Mouse (Mus musculus) forebrain, embryonic 14.5 days (tissue): Measurements from ENCODE around the gene Mllt6. TPM values are rescaled to one million over a fixed set of nuclear protein-coding genes. Genes with fewer than 3 reads are reported as not detected.

Source experiments
- ATAC-seq: fragments of 200-750 bp; cut with Nextera tagmentation; 2 replicates; pipeline ENCODE4 v1.8.0; 2017; ENCODE audit warnings: mild to moderate bottlenecking, moderate library complexity
- DNase-seq: peaks from one replicate; pipeline ENCODE4 v3.0.0-alpha.2; 2015; ENCODE audit warnings: low spot score
- H3K27ac ChIP-seq: fragments of 300-500 bp; sonication (generic); 2 replicates; pipeline ENCODE4 v1.5.1; 2014; ENCODE audit warnings: low read depth, mild to moderate bottlenecking, control low read depth, low read length, moderate library complexity
- H3K27me3 ChIP-seq: fragments of 300-500 bp; sonication (generic); replicated peaks from 2 replicates; pipeline ENCODE4 v1.6.1; 2014; ENCODE audit warnings: low read length, control low read depth, mixed read lengths; ENCODE audit not compliant: control insufficient read depth, insufficient read depth
- H3K36me3 ChIP-seq: fragments of 300-500 bp; sonication (generic); 2 replicates; pipeline ENCODE4 v1.6.1; 2014; ENCODE audit warnings: low read length, control low read depth; ENCODE audit not compliant: control insufficient read depth, insufficient read depth
- H3K4me1 ChIP-seq: fragments of 300-500 bp; sonication (generic); 2 replicates; pipeline ENCODE4 v1.6.1; 2014; ENCODE audit warnings: antibody characterized with exemption, low read length, control low read depth; ENCODE audit not compliant: control insufficient read depth, insufficient read depth
- H3K4me2 ChIP-seq: fragments of 300-500 bp; sonication (generic); 2 replicates; pipeline ENCODE4 v1.6.1; 2014; ENCODE audit warnings: mild to moderate bottlenecking, control low read depth, low read length
- H3K4me3 ChIP-seq: fragments of 300-500 bp; sonication (generic); 2 replicates; pipeline ENCODE4 v1.5.1; 2014; ENCODE audit warnings: low read depth, low read length, control low read depth
- H3K9ac ChIP-seq: fragments of 300-500 bp; sonication (generic); 2 replicates; pipeline ENCODE4 v1.6.1; 2014; ENCODE audit warnings: mild to moderate bottlenecking, low read length, control low read depth, moderate library complexity
- H3K9me3 ChIP-seq: fragments of 300-500 bp; sonication (generic); replicated peaks from 2 replicates; pipeline ENCODE4 v1.6.1; 2016; ENCODE audit warnings: low read length, control low read depth, mixed read lengths; ENCODE audit not compliant: control insufficient read depth
- WGBS: fragments of 180-500 bp; shearing (Covaris S2); extraction: QIAGEN DNeasy Blood & Tissue Kit; methylation state at CpG from one replicate; pipeline ENCODE4 v1.1.7; 2014; 5-methylcytosine and 5-hydroxymethylcytosine counted together
- polyA plus RNA-seq: library from polyadenylated mRNA; unstranded; fragments of >200 nt; fragmentation: Nextera tagmentation; extraction: Ambion mirVana; gene quantifications from 2 replicates; pipeline ENCODE4 v1.2.1, GENCODE M21; 2014

Mllt6 gene
- polyA plus RNA-seq, 1 experiment from 2014 or later = 5.0 TPM

DNA sequence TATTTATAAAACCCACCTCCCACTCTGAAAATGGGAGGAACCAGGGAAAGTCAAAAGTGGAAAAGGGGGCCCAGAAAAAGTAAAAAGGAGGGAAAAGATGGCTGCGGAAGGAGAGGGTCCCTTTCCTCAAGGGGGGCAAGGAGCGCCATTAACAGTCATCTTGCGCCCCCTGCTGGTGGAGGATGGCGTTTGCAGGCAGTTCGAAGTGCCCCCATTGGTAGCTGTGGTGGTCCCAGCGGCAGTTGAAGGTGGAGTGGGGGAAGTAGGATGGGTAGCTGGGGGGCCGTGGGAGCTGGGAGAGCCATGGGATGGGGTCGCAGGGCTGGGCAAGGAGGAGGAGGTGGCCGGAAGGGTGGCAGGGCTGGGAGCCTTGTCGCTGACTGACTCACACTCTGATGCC lies 26.6 kb downstream of the Mllt6 start:
- Histone ChIP-seq H3K27me3 (no peaks in the 10 kb centered on the region), H3K9me3 (no peaks in the 10 kb centered on the region), H3K36me3 (peaks cover 51% of the 10 kb centered on the region), H3K4me1 (peaks cover 15% of the 10 kb centered on the region), H3K27ac (no peak overlapping the region), H3K4me2 (no peak overlapping the region), H3K9ac (no peak overlapping the region), H3K4me3 (no peak overlapping the region)
- peak; percentile 84 for DNase-seq
- 33% methylated on average over 10 of the region's 10 CpGs for WGBS
- 0 out of 2 replicates have a peak, but pooled peaks have one; percentile 24 for ATAC-seq

DNA sequence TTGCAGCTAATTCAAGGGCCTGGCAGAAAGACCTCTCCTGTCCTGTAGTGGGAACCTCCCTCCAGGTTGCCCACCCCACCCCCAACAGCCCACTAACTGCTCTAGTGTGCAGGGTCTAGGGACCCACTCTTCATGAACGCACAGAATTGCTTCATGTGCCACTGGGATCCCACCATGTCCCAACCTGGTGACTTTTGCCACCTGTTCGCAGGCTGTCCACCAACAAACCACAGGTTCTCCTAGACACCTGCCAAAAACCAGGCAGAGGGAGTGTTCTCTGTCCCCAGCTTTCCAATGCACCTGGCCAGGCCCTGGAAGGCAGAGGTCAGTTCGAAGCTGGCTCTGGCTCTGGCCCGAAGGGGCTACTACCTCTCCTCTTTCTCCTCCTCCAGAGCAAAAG lies 31.2 kb downstream of the Mllt6 start:
- WGBS = 54% methylated on average over 4 of the region's 4 CpGs
- Histone ChIP-seq H3K27ac (peak overlapping the region; percentile 88), H3K36me3 (peaks cover 37% of the 10 kb centered on the region), H3K4me2 (peak overlapping the region; percentile 85), H3K4me1 (peaks cover 42% of the 10 kb centered on the region), H3K9me3 (no peaks in the 10 kb centered on the region), H3K27me3 (no peaks in the 10 kb centered on the region), H3K9ac (peak overlapping the region; percentile 45), H3K4me3 (no peak overlapping the region)
- DNase-seq (no peak), ATAC-seq (no peak)

DNA sequence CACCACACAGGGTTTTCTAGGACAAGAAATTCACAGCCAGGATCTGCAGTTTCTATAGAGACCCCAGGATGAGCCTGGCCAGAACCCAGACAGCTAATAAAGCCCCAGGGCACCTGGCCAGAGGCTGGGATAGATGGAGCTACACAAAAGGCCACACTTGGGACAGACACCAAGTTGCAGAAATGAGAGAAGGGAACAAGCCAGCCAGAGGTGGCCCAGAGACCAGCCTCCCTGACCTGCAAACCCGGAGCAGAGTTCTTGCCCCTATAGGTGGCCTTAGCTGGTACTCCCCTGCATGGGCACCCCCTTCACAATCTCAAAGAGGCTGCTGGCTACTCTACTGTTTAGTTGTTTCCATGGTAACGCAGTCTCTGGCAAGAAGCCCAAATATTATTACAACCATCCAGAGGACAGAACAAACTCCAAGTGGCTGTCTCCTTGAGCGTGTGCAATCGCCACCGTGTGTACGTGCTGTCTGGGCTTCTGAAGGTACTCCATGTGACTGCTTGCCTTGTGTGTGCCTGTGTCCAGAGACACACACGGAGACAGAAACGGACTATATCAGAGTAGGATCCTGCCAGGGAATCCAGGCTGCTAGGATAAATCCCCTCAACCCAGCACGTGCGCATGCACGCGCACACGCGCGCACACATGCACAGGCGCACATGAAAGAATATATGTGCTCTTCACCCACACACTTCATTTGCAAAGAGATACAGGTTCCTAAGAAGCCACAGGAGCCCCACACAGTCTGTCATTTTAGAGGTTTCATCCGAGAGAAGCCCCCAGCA lies 31.9 kb downstream of the Mllt6 start:
- Histone ChIP-seq H3K4me3 (peak overlapping the region; percentile 19), H3K27me3 (no peaks in the 10 kb centered on the region), H3K4me2 (peak overlapping the region; percentile 85), H3K36me3 (peaks cover 31% of the 10 kb centered on the region), H3K9me3 (no peaks in the 10 kb centered on the region), H3K4me1 (peaks cover 42% of the 10 kb centered on the region), H3K27ac (peak overlapping the region; percentile 88), H3K9ac (peak overlapping the region; percentile 49)
- ATAC-seq (peak; percentile 25; the same call in 1 of the 2 replicates), DNase-seq (peak; percentile 92)
- WGBS = 22% methylated on average over 17 of the region's 17 CpGs

DNA sequence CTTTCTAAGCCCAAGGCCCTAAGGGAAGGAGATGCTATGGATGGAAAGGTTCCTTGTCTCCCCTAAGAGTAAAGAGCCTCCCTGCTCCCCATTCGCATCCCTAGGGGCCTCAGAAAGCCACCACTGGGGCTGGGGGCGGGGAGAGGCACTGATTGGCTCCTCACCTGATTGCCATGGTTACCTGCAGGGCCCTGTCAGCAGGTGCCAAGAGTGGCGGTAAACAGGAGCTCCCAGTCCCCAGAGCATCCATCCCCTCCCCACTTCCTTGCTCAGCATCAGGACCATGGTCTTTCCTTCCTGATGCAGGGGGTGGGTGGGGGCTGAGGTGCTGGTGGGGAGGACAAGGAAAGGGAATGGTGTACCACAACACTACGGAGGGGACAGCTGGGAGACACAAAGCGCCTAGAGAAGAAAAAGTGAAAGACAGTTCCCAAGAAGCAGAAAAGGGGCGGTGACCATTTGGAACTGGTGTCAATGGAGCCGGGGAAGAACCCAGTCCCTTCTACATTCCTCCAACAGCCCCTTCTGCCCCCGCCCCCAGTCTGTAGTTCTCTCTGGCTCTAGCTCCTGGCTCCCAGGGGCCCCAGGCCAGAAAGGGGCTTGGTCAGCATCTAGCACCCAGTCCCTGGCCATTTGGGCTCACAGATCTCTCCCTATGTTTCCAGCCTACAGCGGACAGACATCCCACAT lies 32.6 kb downstream of the Mllt6 start:
- H3K9me3 ChIP-seq = no peaks in the 10 kb centered on the region
- H3K4me3 ChIP-seq = peak overlapping the region; percentile 19
- H3K36me3 ChIP-seq = peaks cover 24% of the 10 kb centered on the region
- H3K9ac ChIP-seq = peak overlapping the region; percentile 49
- H3K27me3 ChIP-seq = no peaks in the 10 kb centered on the region
- H3K4me1 ChIP-seq = peaks cover 44% of the 10 kb centered on the region
- H3K4me2 ChIP-seq = peak overlapping the region; percentile 85
- H3K27ac ChIP-seq = peak overlapping the region; percentile 88
- ATAC-seq = 0 out of 2 replicates have a peak, but pooled peaks have one; percentile 1
- DNase-seq = peak; percentile 63
- 14% methylated on average over 9 of the region's 9 CpGs for WGBS

DNA sequence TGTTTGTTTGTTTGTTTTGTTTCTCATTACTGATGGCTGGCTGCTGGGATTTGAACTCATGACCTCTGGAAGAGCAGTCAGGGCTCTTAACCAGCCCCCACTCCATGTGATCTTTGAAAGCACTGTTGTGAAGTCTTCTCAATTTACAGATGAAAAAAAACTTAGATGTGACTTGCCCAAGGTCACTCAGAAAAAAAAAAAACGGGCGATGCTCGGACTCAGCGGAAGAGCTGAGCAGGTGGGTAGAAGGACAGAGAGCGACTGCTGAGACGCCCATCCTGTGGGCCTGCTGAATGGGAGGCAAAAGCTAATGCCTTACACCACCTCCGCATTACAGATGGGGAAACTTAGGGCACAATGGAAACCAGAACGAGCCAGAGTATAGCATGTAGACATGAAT lies 33.5 kb downstream of the Mllt6 start:
- Histone ChIP-seq H3K27ac (peak overlapping the region; percentile 88), H3K4me2 (peak overlapping the region; percentile 85), H3K27me3 (no peaks in the 10 kb centered on the region), H3K9ac (no peak overlapping the region), H3K4me1 (peaks cover 52% of the 10 kb centered on the region), H3K9me3 (no peaks in the 10 kb centered on the region), H3K4me3 (no peak overlapping the region), H3K36me3 (peaks cover 16% of the 10 kb centered on the region)
- ATAC-seq = no peak
- DNase-seq = no peak
- 63% methylated on average over 8 of the region's 8 CpGs for WGBS

DNA sequence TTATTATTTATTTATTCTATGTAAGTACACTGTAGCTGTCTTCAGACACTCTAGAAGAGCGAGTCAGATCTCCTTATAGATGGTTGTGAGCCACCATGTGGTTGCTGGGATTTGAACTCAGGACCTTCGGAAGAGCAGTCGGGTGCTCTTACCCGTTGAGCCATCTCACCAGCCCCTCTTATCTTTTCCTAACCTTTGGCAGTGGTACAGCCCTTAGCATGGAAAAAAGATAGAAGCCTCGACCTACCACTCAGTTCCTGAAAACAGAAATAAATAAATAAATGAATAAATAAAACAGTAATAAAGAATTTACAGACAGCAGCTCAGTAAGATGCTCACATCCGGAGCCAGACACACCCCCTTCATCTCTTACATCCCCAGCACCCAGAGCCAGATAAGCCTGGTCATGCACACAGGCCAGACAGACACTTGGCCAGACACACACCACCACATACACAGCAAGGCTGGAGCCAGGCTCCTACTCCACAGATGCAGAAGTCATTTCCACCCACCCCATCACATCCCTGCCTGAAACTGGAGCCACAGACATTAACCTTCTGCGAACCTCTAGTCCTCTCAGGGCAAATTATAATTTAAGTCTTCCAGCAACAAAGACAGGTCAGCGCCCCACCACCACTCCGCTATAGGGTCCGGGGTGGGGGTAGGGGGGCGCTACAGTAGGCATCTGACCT lies 34.1 kb downstream of the Mllt6 start:
- peak overlapping the region; percentile 79 for H3K4me3 ChIP-seq
- H3K27ac ChIP-seq = peak overlapping the region; percentile 99
- H3K4me1 ChIP-seq = peaks cover 57% of the 10 kb centered on the region
- ATAC-seq (no peak), DNase-seq (no peak)
- H3K27me3 ChIP-seq = no peaks in the 10 kb centered on the region
- peaks cover 9% of the 10 kb centered on the region for H3K36me3 ChIP-seq
- 50% methylated on average over 11 of the region's 11 CpGs for WGBS
- no peaks in the 10 kb centered on the region for H3K9me3 ChIP-seq
- H3K4me2 ChIP-seq = peak overlapping the region; percentile 85
- H3K9ac ChIP-seq = peak overlapping the region; percentile 97

DNA sequence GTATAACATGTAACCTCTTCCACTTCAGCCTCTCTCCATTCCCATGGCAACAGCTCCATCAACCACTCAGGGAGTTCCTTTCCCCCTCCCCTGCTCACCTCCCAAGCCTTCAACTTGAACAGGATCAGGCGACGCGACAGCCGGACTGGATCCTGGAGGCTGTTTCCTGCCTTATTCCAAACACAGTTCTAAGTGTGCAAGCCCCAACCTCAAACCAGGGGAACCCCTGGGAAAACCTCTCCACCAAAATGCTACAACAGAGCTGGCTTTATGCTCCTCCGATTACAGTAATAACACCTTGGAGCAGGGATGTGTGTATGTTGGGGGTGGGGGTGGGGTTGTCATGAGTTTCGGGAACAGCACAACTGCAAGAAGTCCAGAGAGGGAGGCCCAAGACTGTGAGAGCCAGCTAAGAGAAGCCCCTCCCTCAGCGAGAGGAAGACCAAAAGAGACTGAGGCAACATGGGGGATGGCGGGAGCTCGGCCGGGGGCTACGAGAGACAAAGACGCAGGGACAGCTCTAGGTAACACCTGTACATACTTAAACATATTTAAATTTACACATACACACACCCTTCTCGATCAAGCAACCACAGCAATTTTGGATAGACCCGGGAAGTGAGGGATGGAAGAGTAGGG lies 34.8 kb downstream of the Mllt6 start:
- DNase-seq (peak; percentile 55), ATAC-seq (no peak)
- no peaks in the 10 kb centered on the region for H3K27me3 ChIP-seq
- H3K4me2 ChIP-seq = peak overlapping the region; percentile 85
- H3K27ac ChIP-seq = peak overlapping the region; percentile 99
- H3K4me3 ChIP-seq = peak overlapping the region; percentile 79
- H3K36me3 ChIP-seq = peaks cover 2% of the 10 kb centered on the region
- H3K4me1 ChIP-seq = peaks cover 57% of the 10 kb centered on the region
- H3K9ac ChIP-seq = peak overlapping the region; percentile 97
- H3K9me3 ChIP-seq = no peaks in the 10 kb centered on the region
- WGBS = 1% methylated on average over 14 of the region's 14 CpGs

DNA sequence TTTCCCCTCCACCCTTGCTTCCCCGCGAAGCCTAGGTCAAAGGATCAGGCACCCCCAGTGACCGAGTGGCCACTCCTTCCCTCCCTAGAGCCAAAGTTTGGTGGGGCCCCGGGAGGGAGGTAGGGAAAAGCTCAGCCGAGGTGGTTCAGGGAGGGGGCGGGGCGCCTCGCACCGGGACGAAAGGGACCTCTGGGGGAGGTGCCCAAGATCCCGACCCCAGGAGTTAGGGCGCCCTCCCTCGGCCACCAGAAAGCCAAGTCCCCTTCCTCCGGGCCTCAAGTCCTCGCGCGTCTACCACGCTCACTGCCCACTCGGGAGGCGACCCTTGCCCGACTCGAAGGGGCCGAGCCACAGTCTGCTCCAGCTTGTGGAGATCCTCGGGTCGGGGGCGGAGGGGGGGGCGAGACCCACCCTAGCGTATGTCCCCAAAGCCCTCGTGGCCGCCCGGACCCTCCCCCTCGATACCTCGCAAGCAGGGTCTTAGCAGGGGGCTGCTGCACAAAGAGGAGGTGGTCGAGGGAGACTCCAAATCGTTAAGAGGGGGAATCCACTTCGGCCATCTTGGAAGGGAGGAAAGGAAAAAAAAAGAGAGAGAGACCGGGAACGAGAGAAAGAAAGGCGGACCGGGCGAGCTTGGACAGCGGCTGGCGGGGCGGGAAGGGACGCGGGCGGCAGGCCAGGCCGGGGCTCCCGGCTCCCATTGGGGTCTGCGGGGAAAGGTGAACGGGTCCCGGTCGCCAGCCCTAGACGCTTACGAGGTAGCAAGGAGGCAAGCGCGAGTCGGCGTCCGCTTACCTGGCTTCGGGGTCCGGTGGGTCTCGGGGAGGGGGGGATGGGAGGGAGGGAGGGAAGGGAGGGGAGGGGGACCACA lies 35.8 kb downstream of the Mllt6 start:
- WGBS = under 1% methylated on average over 60 of the region's 63 CpGs
- Histone ChIP-seq H3K27ac (peak overlapping the region; percentile 99), H3K9ac (peak overlapping the region; percentile 97), H3K9me3 (no peaks in the 10 kb centered on the region), H3K27me3 (no peaks in the 10 kb centered on the region), H3K36me3 (no peaks in the 10 kb centered on the region), H3K4me2 (peak overlapping the region; percentile 85), H3K4me3 (peak overlapping the region; percentile 79), H3K4me1 (peaks cover 54% of the 10 kb centered on the region)
- ATAC-seq = no peak
- DNase-seq = peak; percentile 70
